7 mouse cellular contexts compared by ENCODE assay signal in genomic region chr2:26504772-26505480, GRCm38 (mm10). TPM values are rescaled to one million over a fixed set of nuclear protein-coding genes. Genes with fewer than 3 reads are reported as not detected.
A peak's percentile ranks its signal among the peaks of the same experiment; 100 is the strongest.
DNase-seq lines count a peak whose midpoint lies in the region; ATAC-seq and TF ChIP-seq lines count a peak whose summit lies in the region.

No protein-coding gene starts in this region.

- H3K9me3 ChIP-seq in kidney, postnatal 0 days (replicated peaks; ENCODE audit: low read length): no peaks in the 10 kb centered on the region
- no peaks in the 10 kb centered on the region for H3K9me3 ChIP-seq in embryonic facial prominence, embryonic 13.5 days
- H3K9me3 ChIP-seq in hindbrain, embryonic 13.5 days: no peaks in the 10 kb centered on the region
- no peaks in the 10 kb centered on the region for H3K9me3 ChIP-seq in neural tube, embryonic 12.5 days

- no peaks in the 10 kb centered on the region for H3K27me3 ChIP-seq in kidney, postnatal 0 days (ENCODE audit: insufficient read depth, low read length)
- peaks cover 19% of the 10 kb centered on the region for H3K27me3 ChIP-seq in embryonic facial prominence, embryonic 13.5 days
- H3K27me3 ChIP-seq in hindbrain, embryonic 13.5 days: peaks cover 38% of the 10 kb centered on the region
- 0 out of 2 replicates have a peak, but pooled peaks cover 12% of the 10 kb centered on the region for H3K27me3 ChIP-seq in neural tube, embryonic 12.5 days (replicated peaks)

- H3K4me1 ChIP-seq in kidney, postnatal 0 days (replicated peaks; ENCODE audit: insufficient read depth, low read length): peaks cover 62% of the 10 kb centered on the region
- H3K4me1 ChIP-seq in embryonic facial prominence, embryonic 13.5 days: peaks cover 83% of the 10 kb centered on the region
- H3K4me1 ChIP-seq in hindbrain, embryonic 13.5 days (replicated peaks): peaks cover 75% of the 10 kb centered on the region
- H3K4me1 ChIP-seq in neural tube, embryonic 12.5 days: peaks cover 76% of the 10 kb centered on the region

- no peak overlapping the region for H3K9ac ChIP-seq in kidney, postnatal 0 days (ENCODE audit: low read depth, low read length)
- H3K9ac ChIP-seq in embryonic facial prominence, embryonic 13.5 days: no peak overlapping the region; the same call in 1 of the 2 replicates
- no peak overlapping the region for H3K9ac ChIP-seq in hindbrain, embryonic 13.5 days
- peak overlapping the region; percentile 88; the same call in 1 of the 2 replicates for H3K9ac ChIP-seq in neural tube, embryonic 12.5 days

- 0 out of 2 replicates have a peak overlapping the region, but pooled peaks have one; percentile 84 for H3K27ac ChIP-seq in kidney, postnatal 0 days
- H3K27ac ChIP-seq in embryonic facial prominence, embryonic 13.5 days: peak overlapping the region; percentile 48; the same call in 1 of the 2 replicates
- peak overlapping the region; percentile 89; the same call in 1 of the 2 replicates for H3K27ac ChIP-seq in hindbrain, embryonic 13.5 days
- H3K27ac ChIP-seq in neural tube, embryonic 12.5 days: no peak overlapping the region

- no peak for TF ChIP-seq CTCF in kidney, postnatal 0 days (IDR thresholded peaks at IDR 0.05; ENCODE audit: low read depth)

- no peak for DNase-seq in kidney, postnatal 0 days (ENCODE audit: low spot score)
- DNase-seq in kidney, postnatal 36 days: no peak
- DNase-seq in urinary bladder, postnatal 36 days (ENCODE audit: low spot score in 2 of 2): no peak
- DNase-seq in thymus, postnatal 4 days: no peak

- H3K4me2 ChIP-seq in kidney, postnatal 0 days (ENCODE audit: low read length): peak overlapping the region; percentile 89; the same call in 1 of the 2 replicates
- H3K4me2 ChIP-seq in embryonic facial prominence, embryonic 13.5 days: peak overlapping the region; percentile 92; the same call in 1 of the 2 replicates
- H3K4me2 ChIP-seq in hindbrain, embryonic 13.5 days: peak overlapping the region; percentile 85; the same call in 1 of the 2 replicates
- H3K4me2 ChIP-seq in neural tube, embryonic 12.5 days (replicated peaks): peak overlapping the region; percentile 81

- 67% methylated on average over 9 of the region's 9 CpGs for WGBS in kidney, postnatal 0 days
- WGBS in embryonic facial prominence, embryonic 13.5 days: 76% methylated on average over 9 of the region's 9 CpGs
- 68% methylated on average over 9 of the region's 9 CpGs for WGBS in hindbrain, embryonic 13.5 days
- WGBS in neural tube, embryonic 12.5 days: 59% methylated on average over 9 of the region's 9 CpGs

- H3K4me3 ChIP-seq in kidney, postnatal 0 days (replicated peaks; ENCODE audit: low read depth, low read length): no peak overlapping the region
- no peak overlapping the region; the same call in 1 of the 2 replicates for H3K4me3 ChIP-seq in embryonic facial prominence, embryonic 13.5 days
- peak overlapping the region; percentile 62; the same call in 1 of the 2 replicates for H3K4me3 ChIP-seq in hindbrain, embryonic 13.5 days
- H3K4me3 ChIP-seq in neural tube, embryonic 12.5 days: no peak overlapping the region

- ATAC-seq in kidney, postnatal 0 days (replicated peaks; ENCODE audit: low FRiP score, low read depth): no peak
- ATAC-seq in embryonic facial prominence, embryonic 13.5 days (ENCODE audit: insufficient number of reproducible peaks, insufficient read depth, low FRiP score, low TSS enrichment, low read depth): no peak
- ATAC-seq in hindbrain, embryonic 13.5 days (ENCODE audit: low FRiP score): no peak
- ATAC-seq in neural tube, embryonic 12.5 days (ENCODE audit: low FRiP score, low read depth): no peak

- H3K36me3 ChIP-seq in kidney, postnatal 0 days (ENCODE audit: insufficient read depth, low read length): no peaks in the 10 kb centered on the region
- H3K36me3 ChIP-seq in embryonic facial prominence, embryonic 13.5 days: no peaks in the 10 kb centered on the region
- no peaks in the 10 kb centered on the region for H3K36me3 ChIP-seq in hindbrain, embryonic 13.5 days
- no peaks in the 10 kb centered on the region for H3K36me3 ChIP-seq in neural tube, embryonic 12.5 days

RNA-seq across cellular contexts. Expression of gene Notch1, which starts 11.5 kb away (rescaled TPM):
- polyA plus RNA-seq in kidney, postnatal 0 days (2015; fragmentation: Nextera tagmentation; extraction: Ambion mirVana): 12.1 and 12.9 TPM in 2 replicates
- polyA plus RNA-seq in embryonic facial prominence, embryonic 13.5 days (2015; fragmentation: Nextera tagmentation; extraction: Ambion mirVana): 17.3 and 17.8 TPM in 2 replicates
- polyA plus RNA-seq in hindbrain, embryonic 13.5 days (2015; fragmentation: Nextera tagmentation; extraction: Ambion mirVana): 17.5 and 19.2 TPM in 2 replicates
- 44.7 and 48.2 TPM in 2 replicates for polyA plus RNA-seq in neural tube, embryonic 12.5 days (2016; fragmentation: Nextera tagmentation; extraction: Ambion mirVana)

RNA-seq across cellular contexts. Expression of gene Sec16a, which starts 59.9 kb away (rescaled TPM):
- polyA plus RNA-seq in kidney, postnatal 0 days (2015; fragmentation: Nextera tagmentation; extraction: Ambion mirVana): 16.4 and 16.6 TPM in 2 replicates
- polyA plus RNA-seq in embryonic facial prominence, embryonic 13.5 days (2015; fragmentation: Nextera tagmentation; extraction: Ambion mirVana): 22.7 and 27.9 TPM in 2 replicates
- 18.3 and 18.5 TPM in 2 replicates for polyA plus RNA-seq in hindbrain, embryonic 13.5 days (2015; fragmentation: Nextera tagmentation; extraction: Ambion mirVana)
- polyA plus RNA-seq in neural tube, embryonic 12.5 days (2016; fragmentation: Nextera tagmentation; extraction: Ambion mirVana): 26.0 and 26.3 TPM in 2 replicates
